Mouse (Mus musculus) testis, adult 10 weeks (tissue): ENCODE data around the gene Gm10256. TPM values are rescaled to one million over a fixed set of nuclear protein-coding genes. Genes with fewer than 3 reads are reported as not detected.

Experiments
- polyA plus RNA-seq: library from polyadenylated mRNA; stranded (reverse); fragments of 350-450 nt; fragmentation: Illumina TruSeq; extraction: RNeasy Lipid Tissue Mini Kit (QIAGEN cat#74804); gene quantifications from one replicate; pipeline ENCODE4 v1.2.3, GENCODE M21; 2014; ENCODE audit warnings: low read depth, low replicate concordance

Gene Gm10256
- polyA plus RNA-seq: 16.4 TPM

DNA sequence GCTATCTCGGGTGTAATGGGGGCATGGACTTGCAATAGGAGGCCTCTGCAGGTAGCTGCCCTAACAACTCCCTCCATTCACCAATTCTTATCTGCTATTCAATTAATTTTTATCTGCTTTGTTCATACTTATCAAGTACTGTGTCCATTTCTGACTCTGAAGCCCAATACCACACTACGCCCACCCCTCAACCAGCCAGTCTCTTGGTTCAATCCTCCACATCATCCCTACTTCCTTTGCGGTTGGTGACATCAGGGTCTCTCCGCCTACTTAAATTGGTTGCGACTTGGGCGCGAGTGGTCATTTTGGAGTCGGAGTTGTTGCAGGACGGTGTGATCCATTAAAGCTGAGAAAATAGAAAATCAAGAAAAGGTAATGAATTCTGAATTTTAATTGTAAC is at the start of gene Gm10256, which contains the start of gene Rbmy:
TSS of gene Gm10256 (plus strand) at position 320 of the 400 bp plus-strand sequence.
TSS of gene Rbmy (plus strand) at position 301 of the 400 bp plus-strand sequence.

DNA sequence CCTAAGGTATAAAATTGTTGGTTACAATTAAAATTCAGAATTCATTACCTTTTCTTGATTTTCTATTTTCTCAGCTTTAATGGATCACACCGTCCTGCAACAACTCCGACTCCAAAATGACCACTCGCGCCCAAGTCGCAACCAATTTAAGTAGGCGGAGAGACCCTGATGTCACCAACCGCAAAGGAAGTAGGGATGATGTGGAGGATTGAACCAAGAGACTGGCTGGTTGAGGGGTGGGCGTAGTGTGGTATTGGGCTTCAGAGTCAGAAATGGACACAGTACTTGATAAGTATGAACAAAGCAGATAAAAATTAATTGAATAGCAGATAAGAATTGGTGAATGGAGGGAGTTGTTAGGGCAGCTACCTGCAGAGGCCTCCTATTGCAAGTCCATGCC is 34.4 kb upstream of the Gm10256 start, which contains the start of gene Gm4064:
TSS of gene Gm4064 (minus strand) at position 101 of the 400 bp plus-strand sequence.

DNA sequence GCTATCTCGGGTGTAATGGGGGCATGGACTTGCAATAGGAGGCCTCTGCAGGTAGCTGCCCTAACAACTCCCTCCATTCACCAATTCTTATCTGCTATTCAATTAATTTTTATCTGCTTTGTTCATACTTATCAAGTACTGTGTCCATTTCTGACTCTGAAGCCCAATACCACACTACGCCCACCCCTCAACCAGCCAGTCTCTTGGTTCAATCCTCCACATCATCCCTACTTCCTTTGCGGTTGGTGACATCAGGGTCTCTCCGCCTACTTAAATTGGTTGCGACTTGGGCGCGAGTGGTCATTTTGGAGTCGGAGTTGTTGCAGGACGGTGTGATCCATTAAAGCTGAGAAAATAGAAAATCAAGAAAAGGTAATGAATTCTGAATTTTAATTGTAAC is 70.2 kb downstream of the Gm10256 start, which contains the start of gene Gm10352:
TSS of gene Gm10352 (plus strand) at position 301 of the 400 bp plus-strand sequence.

Other genes starting within 250 kb of the Gm10256 start
- not detected for gene H2al2c, start 231.6 kb upstream of the Gm10256 start, polyA plus RNA-seq
- gene Sry, start 167.0 kb upstream of the Gm10256 start, polyA plus RNA-seq: not detected
- not detected for gene H2al2b, start 110.0 kb upstream of the Gm10256 start, polyA plus RNA-seq
- gene Gm4064, start 34.5 kb upstream of the Gm10256 start, polyA plus RNA-seq: 7.3 TPM
- gene Rbmy, start within 50 bp of the Gm10256 start, polyA plus RNA-seq: 29.6 TPM
- gene Gm10352, start 70.3 kb downstream of the Gm10256 start, polyA plus RNA-seq: not detected
- 1.7 TPM for gene Gm29289, start 101.9 kb downstream of the Gm10256 start, polyA plus RNA-seq